Mouse (Mus musculus): Measurements from ENCODE around the gene Sema4d.

Gene Sema4d

GRCm38 (mm10) chr13:51749578-51750345 is 43.8 kb downstream of the Sema4d start:
- no peak for DNase-seq

DNA sequence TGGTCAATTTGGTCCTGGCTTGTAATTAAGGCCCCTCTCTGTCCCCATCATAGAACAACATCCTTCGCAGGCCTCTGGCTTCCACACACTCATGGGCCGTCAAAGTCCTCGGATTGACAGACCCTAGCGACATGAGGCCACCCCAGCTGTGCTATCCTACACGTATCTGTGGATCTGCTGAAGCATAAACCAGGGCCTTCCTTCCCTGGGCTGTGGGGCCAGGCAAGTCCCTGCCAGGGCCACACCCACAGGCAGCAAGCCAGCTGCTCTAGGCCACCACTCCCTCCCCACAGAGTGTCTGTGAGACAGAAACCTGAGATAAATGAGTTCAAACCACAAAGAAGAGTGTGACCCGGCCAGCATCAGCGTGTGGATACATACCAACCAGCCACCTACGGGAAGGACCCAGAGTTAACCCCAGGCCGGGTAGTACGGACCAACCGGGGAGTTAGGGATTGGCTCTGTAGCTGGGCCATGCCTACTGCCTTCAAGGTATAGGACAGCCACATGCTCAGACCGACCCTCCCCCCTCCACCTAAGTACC is 45.5 kb downstream of the Sema4d start:
- DNase-seq: peak; percentile 65

- DNase-seq: no peak
These were observed 46.5 kb downstream of the Sema4d start for GRCm38 (mm10) chr13:51747069-51747468.

GRCm38 (mm10) chr13:51745862-51746261 is 47.7 kb downstream of the Sema4d start:
- DNase-seq: no peak

GRCm38 (mm10) chr13:51743855-51744254 is 49.7 kb downstream of the Sema4d start:
- DNase-seq: no peak

DNA sequence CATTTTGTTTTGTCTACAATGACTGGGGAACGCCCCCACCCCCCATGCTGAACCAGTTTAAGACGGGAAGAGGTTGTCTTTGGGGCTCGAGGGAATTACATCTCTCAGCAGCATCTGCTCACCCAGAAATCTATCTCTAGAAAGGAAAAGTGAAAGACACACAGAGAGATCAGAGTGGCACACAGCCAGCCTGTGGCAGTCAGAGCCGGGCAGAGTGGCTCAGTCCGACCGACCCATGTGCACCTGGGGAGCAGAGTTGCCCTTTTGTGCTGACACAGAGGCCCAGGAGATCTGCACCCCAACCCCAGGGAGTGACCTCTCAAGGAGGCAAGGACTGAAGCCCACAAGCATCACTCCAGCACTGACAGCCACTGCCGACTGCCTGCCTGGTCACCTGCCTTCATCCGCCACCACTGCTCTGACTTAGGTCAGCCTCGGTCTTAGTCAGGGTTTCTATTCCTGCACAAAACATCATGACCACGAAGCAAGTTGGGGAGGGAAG is 50.9 kb downstream of the Sema4d start:
- DNase-seq: no peak

- DNase-seq: no peak
These were observed 52.8 kb downstream of the Sema4d start for GRCm38 (mm10) chr13:51740776-51741175.

- DNase-seq: no peak
These were observed 53.8 kb downstream of the Sema4d start for GRCm38 (mm10) chr13:51739713-51740112.

GRCm38 (mm10) chr13:51738531-51739117 is 54.9 kb downstream of the Sema4d start:
- no peak for DNase-seq

GRCm38 (mm10) chr13:51737949-51738513 is 55.5 kb downstream of the Sema4d start:
- no peak for DNase-seq

GRCm38 (mm10) chr13:51737033-51737948 is 56.3 kb downstream of the Sema4d start:
- DNase-seq: no peak

DNA sequence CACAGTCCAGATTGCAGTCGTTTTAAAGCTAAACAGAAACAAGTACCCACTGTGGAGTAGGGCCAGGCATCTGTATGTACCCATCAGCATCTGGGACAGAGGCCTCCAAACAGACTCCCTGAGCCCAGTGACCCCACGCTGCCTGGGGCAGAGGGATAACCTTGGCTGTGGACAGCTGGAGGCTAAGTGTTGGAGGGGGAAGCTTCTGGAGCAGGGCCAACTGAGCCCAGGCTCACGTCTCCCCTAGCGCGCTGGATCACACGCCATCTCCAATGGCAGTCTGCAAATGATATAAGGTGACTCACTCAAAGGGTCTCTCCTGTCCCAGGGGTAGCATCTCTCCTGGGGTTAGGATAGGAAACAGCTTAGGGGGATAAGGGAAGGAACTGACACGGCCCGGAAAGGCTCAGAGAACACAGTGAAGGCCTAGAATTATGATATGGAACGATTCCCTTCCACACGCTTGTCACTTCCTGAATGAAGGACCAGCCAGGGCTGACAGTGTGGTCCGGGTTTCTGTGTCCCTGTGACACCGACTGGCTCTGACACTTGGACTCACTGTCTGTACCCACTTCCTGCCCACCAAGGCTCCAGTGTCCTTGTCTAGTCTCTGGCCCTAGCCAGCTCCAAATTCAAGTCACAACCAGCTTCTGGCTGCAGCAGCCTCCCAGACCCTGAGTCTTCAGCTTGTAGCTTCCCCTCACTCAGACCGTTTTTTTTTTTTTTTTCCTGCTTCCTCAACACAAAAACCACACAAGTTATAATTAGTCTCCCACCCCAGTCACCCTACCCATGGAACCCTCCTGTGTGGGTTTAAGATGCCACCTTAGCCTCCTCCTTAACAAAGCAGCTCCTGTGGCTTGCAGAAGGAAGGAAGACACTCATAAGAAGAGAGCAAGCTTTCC is 57.3 kb downstream of the Sema4d start:
- DNase-seq: no peak

- no peak for DNase-seq
These were observed 59.0 kb downstream of the Sema4d start for GRCm38 (mm10) chr13:51734556-51734955.

GRCm38 (mm10) chr13:51732097-51732664 is 61.4 kb downstream of the Sema4d start:
- no peak for DNase-seq

DNA sequence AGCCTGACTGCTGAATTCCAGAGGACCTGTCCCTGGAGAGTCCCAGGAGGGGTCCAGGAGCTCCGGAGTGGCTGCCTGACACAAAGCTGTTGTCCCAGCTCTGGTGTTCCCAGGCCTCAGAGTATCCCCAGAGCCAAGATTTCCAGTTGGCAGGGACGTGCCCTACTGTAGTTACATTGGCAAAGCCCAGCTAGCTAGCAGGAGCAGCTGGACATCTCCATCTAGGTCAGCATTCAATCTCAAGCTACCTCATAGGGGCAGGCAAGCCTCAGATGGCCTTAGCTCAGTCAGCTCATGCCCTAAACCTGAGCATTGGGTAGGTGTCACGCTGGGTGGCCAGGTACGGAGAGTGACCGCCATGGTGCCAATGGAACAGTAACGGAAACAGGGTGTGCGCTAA is 62.1 kb downstream of the Sema4d start:
- peak; percentile 90 for DNase-seq

- no peak for DNase-seq
These were observed 63.6 kb downstream of the Sema4d start for GRCm38 (mm10) chr13:51729887-51730361.

- DNase-seq: no peak
These were observed 66.2 kb downstream of the Sema4d start for GRCm38 (mm10) chr13:51727364-51727763.

- no peak for DNase-seq
These were observed 67.5 kb downstream of the Sema4d start for GRCm38 (mm10) chr13:51725926-51726574.

DNA sequence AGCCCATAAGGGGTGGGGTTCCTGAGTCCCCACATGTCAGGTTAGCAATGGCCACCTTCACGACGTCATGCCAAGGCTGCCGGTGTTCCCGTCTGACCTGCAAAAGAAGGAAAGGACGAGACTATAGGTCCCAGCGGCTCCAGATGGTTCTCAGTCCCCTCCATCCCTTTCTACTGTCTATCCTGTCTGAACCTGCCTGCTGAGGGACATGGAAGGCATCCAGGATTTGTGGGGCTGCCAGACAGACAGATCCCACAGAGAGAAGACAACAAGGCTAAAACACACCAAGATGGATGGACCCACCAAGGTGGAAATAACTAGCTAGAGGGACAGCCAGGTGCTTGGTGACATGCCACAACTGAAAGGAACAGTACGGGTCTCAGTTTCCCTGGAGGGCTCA is 68.1 kb downstream of the Sema4d start:
- DNase-seq: peak; percentile 68

GRCm38 (mm10) chr13:51724566-51724965 is 69.0 kb downstream of the Sema4d start:
- DNase-seq: no peak

DNA sequence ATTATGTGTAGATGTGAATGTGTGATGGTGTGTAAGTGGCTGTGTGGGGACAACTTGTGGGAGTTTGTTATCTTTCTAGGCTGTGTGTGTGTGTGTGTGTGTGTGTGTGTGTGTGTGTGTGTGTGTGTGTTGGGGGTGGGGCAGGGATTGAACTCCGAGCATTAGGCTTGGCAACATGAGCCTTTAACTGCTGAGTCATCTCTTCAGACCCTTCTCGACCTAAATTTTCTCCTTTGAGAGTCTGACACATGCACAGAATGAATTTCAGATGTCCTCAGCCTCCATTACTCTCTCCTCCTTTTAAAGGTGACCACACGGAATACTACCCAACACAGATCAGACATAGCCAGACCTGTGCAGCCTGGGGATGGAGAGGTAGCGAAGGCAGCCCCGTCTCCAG is 70.4 kb downstream of the Sema4d start:
- DNase-seq: no peak

Data from cerebellum, adult 9-10 months (tissue).